Mouse (Mus musculus) heart, adult 2 months (tissue): ENCODE measurements around the gene Gm2022. TPM values are rescaled to one million over a fixed set of nuclear protein-coding genes. Genes with fewer than 3 reads are reported as not detected.

Experiments
- polyA plus RNA-seq: library from polyadenylated mRNA; depleted of rRNA; stranded (reverse); fragments of >200 nt; gene quantifications from 2 replicates; pipeline ENCODE4 v1.2.3, GENCODE M21; 2012; rRNA removed
- total RNA-seq, 2 experiments: library from RNA; stranded (reverse); gene quantifications; 2 replicates each; pipeline ENCODE4 v1.2.3; 2021

Gm2022 gene
- total and polyA plus RNA-seq, 3 experiments, result not detected

Other genes starting within 250 kb of the Gm2022 start
- gene Gm21319, start 119.6 kb upstream of the Gm2022 start, total RNA-seq, result not detected
- gene Gm21319, start 119.6 kb upstream of the Gm2022 start, polyA plus RNA-seq, result not detected in 2 replicates
- gene Gm21936, start 99.9 kb upstream of the Gm2022 start, total RNA-seq, result not detected
- gene Gm21936, start 99.9 kb upstream of the Gm2022 start, polyA plus RNA-seq, result not detected in 2 replicates
- not detected for gene BB287469, start 78.8 kb upstream of the Gm2022 start, total RNA-seq
- not detected in 2 replicates for gene BB287469, start 78.8 kb upstream of the Gm2022 start, polyA plus RNA-seq
- not detected for gene Gm2001, start 53.0 kb upstream of the Gm2022 start, total RNA-seq
- not detected in 2 replicates for gene Gm2001, start 53.0 kb upstream of the Gm2022 start, polyA plus RNA-seq
- gene Gm2016, start 21.3 kb upstream of the Gm2022 start, total RNA-seq, result not detected
- gene Gm2016, start 21.3 kb upstream of the Gm2022 start, polyA plus RNA-seq, result not detected in 2 replicates
- gene Gm2035, start 24.5 kb downstream of the Gm2022 start, total RNA-seq, result not detected
- gene Gm2035, start 24.5 kb downstream of the Gm2022 start, polyA plus RNA-seq, result not detected in 2 replicates
- gene Gm2042, start 58.7 kb downstream of the Gm2022 start, total RNA-seq, result not detected
- not detected in 2 replicates for gene Gm2042, start 58.7 kb downstream of the Gm2022 start, polyA plus RNA-seq
- not detected for gene Gm2075, start 116.5 kb downstream of the Gm2022 start, total RNA-seq
- not detected in 2 replicates for gene Gm2075, start 116.5 kb downstream of the Gm2022 start, polyA plus RNA-seq
- not detected for gene Gm6803, start 123.4 kb downstream of the Gm2022 start, total RNA-seq
- not detected in 2 replicates for gene Gm6803, start 123.4 kb downstream of the Gm2022 start, polyA plus RNA-seq
- not detected for gene Gm2056, start 131.6 kb downstream of the Gm2022 start, total RNA-seq
- gene Gm2056, start 131.6 kb downstream of the Gm2022 start, polyA plus RNA-seq, result not detected in 2 replicates
- not detected for gene Gm16368, start 188.3 kb downstream of the Gm2022 start, total RNA-seq
- gene Gm16368, start 188.3 kb downstream of the Gm2022 start, polyA plus RNA-seq, result not detected in 2 replicates